Mouse (Mus musculus) myocyte (in vitro differentiated cells): ENCODE measurements at regions not wholly inside any gene's neighbourhood (a gene's known extent, or its start where the extent isn't known, plus 50 kb on each side); places are given as distances from the start of the nearest gene placed in this dataset.

Experiments
- H3K27me3 ChIP-seq: one replicate; pipeline ENCODE4 v1.6.1; 2011; ENCODE audit not compliant: control insufficient read depth, insufficient read depth, insufficient read length
- H3K36me3 ChIP-seq: one replicate; pipeline ENCODE4 v1.6.1; 2011; ENCODE audit not compliant: control insufficient read depth, insufficient read depth
- H3K4me2 ChIP-seq: one replicate; pipeline ENCODE4 v1.6.1; 2011; ENCODE audit warnings: low read depth, control low read depth
- H3K4me3 ChIP-seq: one replicate; pipeline ENCODE4 v1.5.1; 2011; ENCODE audit warnings: mild to moderate bottlenecking, control low read depth, moderate library complexity
- H3K79me2 ChIP-seq: one replicate; pipeline ENCODE4 v1.6.1; 2011; ENCODE audit not compliant: control insufficient read depth, insufficient read depth
- H3ac ChIP-seq: one replicate; pipeline ENCODE4 v1.6.1; 2011; ENCODE audit not compliant: control insufficient read depth, insufficient read length
- CEBPB ChIP-seq: IDR thresholded peaks from 2 replicates; pipeline ENCODE4 v1.6.1; 2011; ENCODE audit warnings: mild to moderate bottlenecking, moderate library complexity; ENCODE audit not compliant: poor library complexity, insufficient read depth, severe bottlenecking
- E2F4 ChIP-seq: IDR thresholded peaks from one replicate; pipeline ENCODE4 v1.6.1; 2011; ENCODE audit warnings: mild to moderate bottlenecking, control low read depth, moderate library complexity; ENCODE audit not compliant: insufficient read depth
- MAX ChIP-seq: IDR thresholded peaks from one replicate; pipeline ENCODE4 v1.6.1; 2011; ENCODE audit warnings: low read depth, mild to moderate bottlenecking, control low read depth
- MYOD1 ChIP-seq, 3 experiments: IDR thresholded peaks; one replicate each; pipeline ENCODE4 v1.6.1; 2011; ENCODE audit warnings: control low read depth in 2 of 3, low read depth in 2 of 3, mild to moderate bottlenecking in 2 of 3, moderate library complexity in 1 of 3; ENCODE audit not compliant: insufficient read length in 2 of 3, control insufficient read depth in 1 of 3
- MYOG ChIP-seq, 3 experiments: IDR thresholded peaks; one replicate each; pipeline ENCODE4 v1.6.1; 2011; ENCODE audit warnings: control low read depth in 2 of 3, low read depth in 2 of 3, mild to moderate bottlenecking in 2 of 3; ENCODE audit not compliant: insufficient read length in 2 of 3, control insufficient read depth in 1 of 3, insufficient read depth in 1 of 3
- POLR2A ChIP-seq: IDR thresholded peaks from one replicate; pipeline ENCODE4 v1.6.1; 2011; ENCODE audit warnings: low read depth, mild to moderate bottlenecking, control low read depth, moderate library complexity; ENCODE audit not compliant: insufficient read length
- POLR2AphosphoS2 ChIP-seq: IDR thresholded peaks from one replicate; pipeline ENCODE4 v1.6.1; 2011; ENCODE audit warnings: low read depth, control low read depth; ENCODE audit not compliant: insufficient read length
- REST ChIP-seq: IDR thresholded peaks from one replicate; pipeline ENCODE4 v1.6.1; 2011; ENCODE audit warnings: mild to moderate bottlenecking, control low read depth, moderate library complexity; ENCODE audit not compliant: insufficient read depth, insufficient read length
- SRF ChIP-seq: IDR thresholded peaks from one replicate; pipeline ENCODE4 v1.6.1; 2011; ENCODE audit warnings: low read depth; ENCODE audit not compliant: control insufficient read depth, insufficient read length
- TCF12 ChIP-seq: IDR thresholded peaks from one replicate; pipeline ENCODE4 v1.6.1; 2011; ENCODE audit warnings: mild to moderate bottlenecking, control low read depth; ENCODE audit not compliant: poor library complexity, insufficient read depth, severe bottlenecking
- TCF3 ChIP-seq: IDR thresholded peaks from one replicate; pipeline ENCODE4 v1.6.1; 2011; ENCODE audit warnings: low read depth, control low read depth; ENCODE audit not compliant: insufficient read length
- USF1 ChIP-seq: IDR thresholded peaks from one replicate; pipeline ENCODE4 v1.6.1; 2011; ENCODE audit warnings: low read depth, mild to moderate bottlenecking, control low read depth, moderate library complexity

- Histone ChIP-seq H3K79me2 (no peaks in the 10 kb centered on the region), H3K4me2 (no peak overlapping the region), H3K36me3 (no peaks in the 10 kb centered on the region), H3ac (no peak overlapping the region), H3K27me3 (no peaks in the 10 kb centered on the region), H3K4me3 (no peak overlapping the region)
- TF ChIP-seq E2F4 (no peak), REST (no peak), MAX (no peak), TCF12 (no peak), SRF (no peak), MYOG (IDR thresholded peaks at IDR 0.05; ENCODE audit: control insufficient read depth in 1 of 3, insufficient read depth in 1 of 3, insufficient read length in 2 of 3, low read depth in 2 of 3) (no peak), CEBPB (no peak), MYOD1 (IDR thresholded peaks at IDR 0.05; ENCODE audit: control insufficient read depth in 1 of 3, insufficient read length in 2 of 3, low read depth in 2 of 3) (no peak), USF1 (no peak), POLR2A (no peak), POLR2AphosphoS2 (no peak)
These were observed 181.9 kb downstream of the Kcnrg start for GRCm38 (mm10) chr14:61788998-61789790.

GRCm38 (mm10) chr14:61795976-61796645 is 188.9 kb downstream of the Kcnrg start:
- TF ChIP-seq SRF: no peak
- TF ChIP-seq E2F4: no peak
- TF ChIP-seq TCF3: no peak
- TF ChIP-seq MYOD1 (IDR thresholded peaks at IDR 0.05; ENCODE audit: control insufficient read depth in 1 of 3, insufficient read length in 2 of 3, low read depth in 2 of 3): no peak
- no peak for TF ChIP-seq MAX
- TF ChIP-seq TCF12: no peak
- no peak for TF ChIP-seq USF1
- TF ChIP-seq MYOG (IDR thresholded peaks at IDR 0.05; ENCODE audit: control insufficient read depth in 1 of 3, insufficient read depth in 1 of 3, insufficient read length in 2 of 3, low read depth in 2 of 3): no peak
- TF ChIP-seq POLR2A: no peak
- no peak for TF ChIP-seq CEBPB
- no peak for TF ChIP-seq POLR2AphosphoS2
- TF ChIP-seq REST: no peak
- Histone ChIP-seq H3ac (no peak overlapping the region), H3K27me3 (no peaks in the 10 kb centered on the region), H3K79me2 (no peaks in the 10 kb centered on the region), H3K4me3 (no peak overlapping the region), H3K4me2 (no peak overlapping the region), H3K36me3 (no peaks in the 10 kb centered on the region)

- Histone ChIP-seq H3K4me3 (no peak overlapping the region), H3K36me3 (no peaks in the 10 kb centered on the region), H3K79me2 (no peaks in the 10 kb centered on the region), H3K27me3 (no peaks in the 10 kb centered on the region), H3ac (no peak overlapping the region), H3K4me2 (no peak overlapping the region)
- TF ChIP-seq MYOD1 (IDR thresholded peaks at IDR 0.05; ENCODE audit: control insufficient read depth in 1 of 3, insufficient read length in 2 of 3, low read depth in 2 of 3): no peak
- no peak for TF ChIP-seq CEBPB
- TF ChIP-seq POLR2A: no peak
- no peak for TF ChIP-seq REST
- no peak for TF ChIP-seq E2F4
- TF ChIP-seq USF1: no peak
- TF ChIP-seq MYOG (IDR thresholded peaks at IDR 0.05; ENCODE audit: control insufficient read depth in 1 of 3, insufficient read depth in 1 of 3, insufficient read length in 2 of 3, low read depth in 2 of 3): no peak
- TF ChIP-seq POLR2AphosphoS2: no peak
- TF ChIP-seq TCF12: no peak
- no peak for TF ChIP-seq TCF3
- no peak for TF ChIP-seq MAX
- no peak for TF ChIP-seq SRF
These were observed 189.4 kb downstream of the Kcnrg start for GRCm38 (mm10) chr14:61796671-61797070.

GRCm38 (mm10) chr14:61803421-61803925 is 196.2 kb downstream of the Kcnrg start:
- TF ChIP-seq E2F4 (no peak), MYOD1 (IDR thresholded peaks at IDR 0.05; ENCODE audit: control insufficient read depth in 1 of 3, insufficient read length in 2 of 3, low read depth in 2 of 3) (no peak), TCF3 (no peak), CEBPB (no peak)
- Histone ChIP-seq H3K4me3 (no peak overlapping the region), H3K4me2 (no peak overlapping the region), H3ac (no peak overlapping the region), H3K79me2 (no peaks in the 10 kb centered on the region), H3K36me3 (no peaks in the 10 kb centered on the region), H3K27me3 (no peaks in the 10 kb centered on the region)
